Mouse (Mus musculus): ENCODE results near the gene Sapcd2.

Gene Sapcd2

GRCm38 (mm10) chr2:25372644-25373391 lies 697 bp downstream of the Sapcd2 start:
- peak; percentile 28 for DNase-seq (ENCODE audit: low read depth)

GRCm38 (mm10) chr2:25373431-25373830 lies 1.3 kb downstream of the Sapcd2 start:
- peak; percentile 29 for DNase-seq (ENCODE audit: low read depth)

GRCm38 (mm10) chr2:25376589-25376988 lies 4.5 kb downstream of the Sapcd2 start:
- DNase-seq (ENCODE audit: low read depth): peak; percentile 64

- DNase-seq (ENCODE audit: low read depth): no peak
These were observed 12.4 kb downstream of the Sapcd2 start for GRCm38 (mm10) chr2:25384492-25384891.

GRCm38 (mm10) chr2:25391266-25391665 lies 19.1 kb downstream of the Sapcd2 start:
- no peak for DNase-seq (ENCODE audit: low read depth)

- no peak for DNase-seq (ENCODE audit: low read depth)
These were observed 22.4 kb downstream of the Sapcd2 start for GRCm38 (mm10) chr2:25394281-25395221.

- no peak for DNase-seq (ENCODE audit: low read depth)
These were observed 23.8 kb downstream of the Sapcd2 start, which contains the start of gene Entpd2 for GRCm38 (mm10) chr2:25395721-25396596. Gene Entpd2, plus strand, starts transcription at chr2:25395874.

GRCm38 (mm10) chr2:25396597-25396983 lies 24.5 kb downstream of the Sapcd2 start:
- no peak for DNase-seq (ENCODE audit: low read depth)

- DNase-seq (ENCODE audit: low read depth): no peak
These were observed 24.9 kb downstream of the Sapcd2 start for GRCm38 (mm10) chr2:25397010-25397409.

GRCm38 (mm10) chr2:25398065-25398464 lies 25.9 kb downstream of the Sapcd2 start:
- no peak for DNase-seq (ENCODE audit: low read depth)

GRCm38 (mm10) chr2:25399051-25399450 lies 26.9 kb downstream of the Sapcd2 start, which contains the start of gene Npdc1:
Gene Npdc1, plus strand, starts transcription at chr2:25399351.
- DNase-seq (ENCODE audit: low read depth): no peak

- no peak for DNase-seq (ENCODE audit: low read depth)
These were observed 28.2 kb downstream of the Sapcd2 start for GRCm38 (mm10) chr2:25400291-25400690.

- DNase-seq (ENCODE audit: low read depth): peak; percentile 38
These were observed 28.6 kb downstream of the Sapcd2 start for GRCm38 (mm10) chr2:25400764-25401163.

GRCm38 (mm10) chr2:25402377-25402971 lies 30.4 kb downstream of the Sapcd2 start:
- DNase-seq (ENCODE audit: low read depth): peak; percentile 88

GRCm38 (mm10) chr2:25402972-25403601 lies 31.0 kb downstream of the Sapcd2 start:
- DNase-seq (ENCODE audit: low read depth): no peak

GRCm38 (mm10) chr2:25403994-25404393 lies 31.9 kb downstream of the Sapcd2 start:
- no peak for DNase-seq (ENCODE audit: low read depth)

GRCm38 (mm10) chr2:25408908-25409307 lies 36.8 kb downstream of the Sapcd2 start:
- no peak for DNase-seq (ENCODE audit: low read depth)

- DNase-seq (ENCODE audit: low read depth): peak; percentile 36
These were observed 41.3 kb downstream of the Sapcd2 start for GRCm38 (mm10) chr2:25413436-25413835.

GRCm38 (mm10) chr2:25417426-25417825 lies 45.3 kb downstream of the Sapcd2 start:
- DNase-seq (ENCODE audit: low read depth): no peak

GRCm38 (mm10) chr2:25421896-25422295 lies 49.8 kb downstream of the Sapcd2 start:
- peak; percentile 93 for DNase-seq (ENCODE audit: low read depth)
